Mouse (Mus musculus): ENCODE measurements around the gene Stk10. TPM values are rescaled to one million over a fixed set of nuclear protein-coding genes. Genes with fewer than 3 reads are reported as not detected.
A peak's percentile ranks its signal among the peaks of the same experiment; 100 is the strongest.

Gene Stk10
- polyA plus RNA-seq, 1 experiment from 2014 or later: 3.5 TPM

DNA sequence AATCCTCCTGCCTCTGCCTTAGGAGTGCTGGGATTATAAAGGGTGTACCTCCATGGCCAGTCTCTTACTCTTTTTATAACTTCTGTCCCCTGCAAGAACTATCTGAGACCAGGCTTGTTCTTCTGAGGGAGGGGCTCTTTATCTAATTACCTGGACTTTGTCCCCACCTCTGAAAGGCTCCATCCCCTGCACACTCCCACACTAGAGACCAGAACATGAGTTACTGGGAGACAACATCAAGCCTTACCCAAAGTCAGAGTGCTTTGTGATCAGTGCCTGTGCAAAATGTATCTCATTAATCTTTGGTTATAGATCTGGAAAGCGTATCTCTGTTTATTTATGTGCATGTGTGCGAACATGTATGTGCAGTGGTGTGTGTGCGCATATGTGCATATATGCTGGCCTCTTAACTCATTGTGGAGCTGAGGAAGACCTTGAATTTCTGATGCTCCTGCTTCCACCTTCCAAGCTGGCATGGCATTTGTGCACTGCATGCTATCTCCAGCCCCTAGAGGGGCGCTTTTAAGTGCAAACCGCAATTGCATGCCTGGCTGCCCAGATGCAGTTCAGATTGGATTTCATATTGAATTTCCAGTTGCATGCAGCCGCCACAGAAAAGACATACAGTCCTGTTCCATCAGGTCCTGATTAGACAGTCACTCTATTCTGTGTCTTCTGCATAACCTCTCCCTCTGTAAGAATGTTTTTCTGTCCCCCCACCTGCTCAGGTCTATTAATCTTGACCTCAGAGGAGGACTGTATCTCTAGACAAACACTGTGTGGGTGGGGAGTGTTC is 43.1 kb downstream of the Stk10 start:
- Histone ChIP-seq H3K27me3 (no peaks in the 10 kb centered on the region), H3K9ac (no peak overlapping the region), H3K4me1 (peaks cover 8% of the 10 kb centered on the region; the same call in 1 of the 2 replicates), H3K4me3 (replicated peaks) (no peak overlapping the region), H3K27ac (replicated peaks) (no peak overlapping the region), H3K9me3 (replicated peaks) (no peaks in the 10 kb centered on the region), H3K4me2 (replicated peaks) (no peak overlapping the region), H3K36me3 (no peaks in the 10 kb centered on the region)
- 61% methylated on average over 6 of the region's 6 CpGs for WGBS
- ATAC-seq (ENCODE audit: insufficient number of reproducible peaks, low FRiP score, low TSS enrichment, low read depth): no peak

GRCm38 (mm10) chr11:32576760-32577050 is 43.6 kb downstream of the Stk10 start:
- H3K27ac ChIP-seq (replicated peaks): no peak overlapping the region
- WGBS: 55% methylated on average over 5 of the region's 5 CpGs
- no peak for ATAC-seq (ENCODE audit: insufficient number of reproducible peaks, low FRiP score, low TSS enrichment, low read depth)

GRCm38 (mm10) chr11:32580305-32580947 is 47.3 kb downstream of the Stk10 start:
- Histone ChIP-seq H3K36me3 (no peaks in the 10 kb centered on the region), H3K27ac (replicated peaks) (no peak overlapping the region), H3K4me1 (peaks cover 8% of the 10 kb centered on the region; the same call in 1 of the 2 replicates), H3K9ac (no peak overlapping the region), H3K4me3 (replicated peaks) (no peak overlapping the region), H3K27me3 (no peaks in the 10 kb centered on the region), H3K9me3 (replicated peaks) (no peaks in the 10 kb centered on the region), H3K4me2 (replicated peaks) (no peak overlapping the region)
- 75% methylated on average over 16 of the region's 16 CpGs for WGBS
- peak; percentile 63 for ATAC-seq (ENCODE audit: insufficient number of reproducible peaks, low FRiP score, low TSS enrichment, low read depth)

More at GRCm38 (mm10) chr11:32576760-32577050, 43.6 kb downstream of the Stk10 start:
- Histone ChIP-seq H3K9me3 (replicated peaks) (no peaks in the 10 kb centered on the region), H3K9ac (no peak overlapping the region), H3K36me3 (no peaks in the 10 kb centered on the region), H3K4me3 (replicated peaks) (no peak overlapping the region), H3K27me3 (no peaks in the 10 kb centered on the region), H3K4me2 (replicated peaks) (no peak overlapping the region), H3K4me1 (peaks cover 8% of the 10 kb centered on the region; the same call in 1 of the 2 replicates)

- H3K9ac ChIP-seq: no peak overlapping the region
- peaks cover 8% of the 10 kb centered on the region; the same call in 1 of the 2 replicates for H3K4me1 ChIP-seq
- no peaks in the 10 kb centered on the region for H3K27me3 ChIP-seq
- no peaks in the 10 kb centered on the region for H3K9me3 ChIP-seq (replicated peaks)
- H3K27ac ChIP-seq (replicated peaks): no peak overlapping the region
- WGBS: 50% methylated on average over 2 of the region's 2 CpGs
- ATAC-seq (ENCODE audit: insufficient number of reproducible peaks, low FRiP score, low TSS enrichment, low read depth): peak; percentile 63
- H3K4me2 ChIP-seq (replicated peaks): no peak overlapping the region
- H3K4me3 ChIP-seq (replicated peaks): no peak overlapping the region
- no peaks in the 10 kb centered on the region for H3K36me3 ChIP-seq
These were observed 47.9 kb downstream of the Stk10 start for GRCm38 (mm10) chr11:32581031-32581430.

DNA sequence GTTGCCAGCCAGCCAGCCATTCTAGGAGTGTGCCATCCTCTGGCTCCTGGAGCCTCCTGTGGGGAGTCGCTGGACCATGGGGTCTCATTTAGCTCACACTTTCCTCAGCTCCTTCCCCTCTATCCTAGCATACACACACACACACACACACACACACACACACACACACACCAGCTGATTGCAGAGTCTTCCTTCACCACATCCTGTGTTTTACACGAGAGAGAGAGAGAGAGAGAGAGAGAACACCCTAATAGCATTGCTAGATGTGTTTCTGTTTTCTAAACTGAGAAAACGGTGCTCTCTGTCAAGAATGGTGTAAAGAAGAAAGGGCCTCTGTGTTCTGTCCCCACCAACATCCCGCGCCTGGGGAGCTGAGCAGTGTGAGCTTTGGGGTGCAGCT is 49.7 kb downstream of the Stk10 start:
- Histone ChIP-seq H3K27ac (replicated peaks) (no peak overlapping the region), H3K4me2 (replicated peaks) (no peak overlapping the region), H3K9me3 (replicated peaks) (no peaks in the 10 kb centered on the region), H3K36me3 (no peaks in the 10 kb centered on the region), H3K9ac (no peak overlapping the region), H3K27me3 (no peaks in the 10 kb centered on the region), H3K4me1 (peaks cover 3% of the 10 kb centered on the region), H3K4me3 (replicated peaks) (no peak overlapping the region)
- WGBS: 52% methylated on average over 5 of the region's 5 CpGs
- ATAC-seq (ENCODE audit: insufficient number of reproducible peaks, low FRiP score, low TSS enrichment, low read depth): no peak

- no peaks in the 10 kb centered on the region for H3K9me3 ChIP-seq (replicated peaks)
- H3K27ac ChIP-seq (replicated peaks): no peak overlapping the region
- H3K27me3 ChIP-seq: no peaks in the 10 kb centered on the region
- no peak for ATAC-seq (ENCODE audit: insufficient number of reproducible peaks, low FRiP score, low TSS enrichment, low read depth)
- WGBS: 65% methylated on average over 6 of the region's 6 CpGs
- no peak overlapping the region for H3K4me3 ChIP-seq (replicated peaks)
- no peak overlapping the region for H3K9ac ChIP-seq
- H3K36me3 ChIP-seq: no peaks in the 10 kb centered on the region
- H3K4me2 ChIP-seq (replicated peaks): no peak overlapping the region
- H3K4me1 ChIP-seq: peaks cover 11% of the 10 kb centered on the region
These were observed 52.9 kb downstream of the Stk10 start for GRCm38 (mm10) chr11:32585996-32586395.

DNA sequence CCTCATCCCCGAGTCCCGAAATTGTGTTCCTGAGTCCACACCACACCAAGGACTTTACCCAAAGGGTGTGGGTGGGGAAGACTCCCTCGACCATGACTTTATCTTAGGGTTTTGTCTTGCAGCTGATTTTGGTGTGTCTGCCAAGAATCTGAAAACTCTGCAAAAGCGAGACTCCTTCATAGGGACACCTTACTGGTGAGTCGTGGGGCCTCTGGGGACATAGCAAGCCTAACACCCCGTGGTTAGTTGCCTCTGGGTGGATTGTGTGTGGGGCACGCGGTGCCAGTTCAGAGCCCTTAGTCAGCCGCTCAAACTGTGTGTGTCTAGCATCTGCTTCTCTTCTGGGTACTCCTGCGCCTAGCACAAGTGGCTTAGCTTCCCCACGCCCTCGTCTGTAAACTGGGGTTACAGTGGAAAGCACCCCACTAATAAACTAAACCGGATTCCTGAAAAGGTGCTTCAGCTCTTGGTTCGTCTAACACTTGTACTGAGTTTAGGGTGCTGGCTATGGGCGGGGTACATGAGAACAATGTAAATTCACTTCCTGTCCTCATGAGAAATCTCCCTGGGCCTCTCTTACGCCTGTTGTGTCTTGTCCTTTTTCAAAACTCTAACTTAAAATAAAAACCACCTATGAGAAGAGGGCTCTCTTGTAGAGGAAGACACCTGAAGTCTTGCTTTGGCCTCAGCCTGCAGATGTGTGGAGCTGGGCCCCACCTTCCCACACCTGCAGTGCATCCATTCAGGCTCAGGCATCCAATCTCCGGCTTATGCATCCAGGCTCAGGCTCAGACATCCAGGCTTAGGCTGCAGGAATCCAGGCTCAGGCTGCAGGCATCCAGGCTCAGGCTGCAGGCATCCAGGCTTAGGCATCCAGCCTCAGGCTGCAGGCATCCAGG is 54.3 kb downstream of the Stk10 start:
- H3K27ac ChIP-seq (replicated peaks): 0 out of 2 replicates have a peak overlapping the region, but pooled peaks have one; percentile 34
- no peak overlapping the region for H3K4me3 ChIP-seq (replicated peaks)
- no peaks in the 10 kb centered on the region for H3K9me3 ChIP-seq (replicated peaks)
- no peak for ATAC-seq (ENCODE audit: insufficient number of reproducible peaks, low FRiP score, low TSS enrichment, low read depth)
- no peak overlapping the region for H3K4me2 ChIP-seq (replicated peaks)
- peaks cover 16% of the 10 kb centered on the region for H3K4me1 ChIP-seq
- H3K27me3 ChIP-seq: no peaks in the 10 kb centered on the region
- 62% methylated on average over 17 of the region's 17 CpGs for WGBS
- H3K9ac ChIP-seq: peak overlapping the region; percentile 15; the same call in 1 of the 2 replicates
- H3K36me3 ChIP-seq: no peaks in the 10 kb centered on the region

DNA sequence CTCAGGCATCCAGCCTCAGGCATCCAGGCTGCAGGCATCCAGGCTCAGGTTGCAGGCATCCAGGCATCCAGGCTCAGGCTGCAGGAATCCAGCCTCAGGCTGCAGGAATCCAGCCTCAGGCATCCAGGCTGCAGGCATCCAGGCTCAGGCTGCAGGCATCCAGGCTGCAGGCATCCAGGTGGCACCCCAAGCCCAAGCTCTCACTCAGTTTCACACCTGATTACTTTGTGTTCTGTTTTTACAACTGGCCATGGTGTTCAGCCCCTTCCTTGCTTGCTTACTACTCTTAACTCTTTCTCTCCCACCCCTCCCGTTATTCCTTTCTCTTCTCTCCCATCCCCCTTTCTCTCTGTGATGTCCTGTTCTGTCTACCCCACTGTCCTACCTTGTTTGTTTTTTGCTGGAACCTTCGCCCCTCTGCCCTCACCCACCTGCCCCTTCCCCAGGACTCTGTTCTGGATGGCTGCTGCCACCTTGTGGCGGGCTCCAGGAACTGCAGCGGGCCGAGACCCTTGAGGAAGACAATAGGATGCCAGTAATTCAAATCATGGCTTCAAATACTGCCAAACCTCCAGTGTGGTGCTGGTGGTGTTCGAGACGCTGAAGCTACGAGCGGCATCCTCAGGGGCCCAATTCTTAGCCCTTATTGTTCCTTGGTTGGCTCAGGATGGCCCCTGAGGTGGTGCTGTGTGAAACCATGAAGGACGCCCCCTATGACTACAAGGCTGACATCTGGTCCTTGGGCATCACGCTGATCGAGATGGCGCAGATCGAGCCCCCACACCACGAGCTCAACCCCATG is 55.2 kb downstream of the Stk10 start:
- no peaks in the 10 kb centered on the region for H3K27me3 ChIP-seq
- H3K4me2 ChIP-seq (replicated peaks): no peak overlapping the region
- ATAC-seq (ENCODE audit: insufficient number of reproducible peaks, low FRiP score, low TSS enrichment, low read depth): peak; percentile 30; the same call in 1 of the 2 replicates
- peak overlapping the region; percentile 34; the same call in 1 of the 2 replicates for H3K27ac ChIP-seq (replicated peaks)
- no peak overlapping the region for H3K4me3 ChIP-seq (replicated peaks)
- H3K36me3 ChIP-seq: no peaks in the 10 kb centered on the region
- no peaks in the 10 kb centered on the region for H3K9me3 ChIP-seq (replicated peaks)
- H3K9ac ChIP-seq: peak overlapping the region; percentile 15; the same call in 1 of the 2 replicates
- 31% methylated on average over 15 of the region's 15 CpGs for WGBS
- peaks cover 16% of the 10 kb centered on the region for H3K4me1 ChIP-seq

DNA sequence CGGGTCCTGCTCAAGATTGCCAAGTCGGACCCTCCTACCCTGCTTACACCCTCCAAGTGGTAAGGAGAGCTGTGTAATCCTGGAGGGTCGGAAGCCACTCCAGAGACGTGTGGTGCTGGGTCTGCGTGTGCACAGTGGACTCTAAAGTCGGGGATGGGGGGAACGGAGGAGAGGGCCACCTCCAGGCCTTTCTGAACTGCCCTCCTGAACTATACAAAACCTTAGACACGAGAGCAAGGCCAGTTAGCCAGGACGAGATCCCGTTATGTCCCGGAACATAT is 55.7 kb downstream of the Stk10 start:
- Histone ChIP-seq H3K4me3 (replicated peaks) (no peak overlapping the region), H3K9me3 (replicated peaks) (no peaks in the 10 kb centered on the region), H3K4me1 (peaks cover 16% of the 10 kb centered on the region), H3K27ac (replicated peaks) (no peak overlapping the region), H3K27me3 (no peaks in the 10 kb centered on the region), H3K36me3 (no peaks in the 10 kb centered on the region), H3K4me2 (replicated peaks) (no peak overlapping the region), H3K9ac (no peak overlapping the region)
- WGBS: 83% methylated on average over 11 of the region's 11 CpGs
- ATAC-seq (ENCODE audit: insufficient number of reproducible peaks, low FRiP score, low TSS enrichment, low read depth): no peak

- ATAC-seq (ENCODE audit: insufficient number of reproducible peaks, low FRiP score, low TSS enrichment, low read depth): no peak
- no peak overlapping the region for H3K9ac ChIP-seq
- 89% methylated on average over 12 of the region's 12 CpGs for WGBS
- H3K27ac ChIP-seq (replicated peaks): no peak overlapping the region
- no peaks in the 10 kb centered on the region for H3K9me3 ChIP-seq (replicated peaks)
- no peaks in the 10 kb centered on the region for H3K27me3 ChIP-seq
- H3K36me3 ChIP-seq: no peaks in the 10 kb centered on the region
- H3K4me2 ChIP-seq (replicated peaks): no peak overlapping the region
- no peak overlapping the region for H3K4me3 ChIP-seq (replicated peaks)
- peaks cover 16% of the 10 kb centered on the region for H3K4me1 ChIP-seq
These were observed 56.1 kb downstream of the Stk10 start for GRCm38 (mm10) chr11:32589201-32589600.
